Mouse (Mus musculus): ENCODE data around the gene Tle2. TPM values are rescaled to one million over a fixed set of nuclear protein-coding genes. Genes with fewer than 3 reads are reported as not detected.

The Tle2 gene
- polyA plus RNA-seq, 1 experiment from 2014 or later: 46.4 TPM

DNA sequence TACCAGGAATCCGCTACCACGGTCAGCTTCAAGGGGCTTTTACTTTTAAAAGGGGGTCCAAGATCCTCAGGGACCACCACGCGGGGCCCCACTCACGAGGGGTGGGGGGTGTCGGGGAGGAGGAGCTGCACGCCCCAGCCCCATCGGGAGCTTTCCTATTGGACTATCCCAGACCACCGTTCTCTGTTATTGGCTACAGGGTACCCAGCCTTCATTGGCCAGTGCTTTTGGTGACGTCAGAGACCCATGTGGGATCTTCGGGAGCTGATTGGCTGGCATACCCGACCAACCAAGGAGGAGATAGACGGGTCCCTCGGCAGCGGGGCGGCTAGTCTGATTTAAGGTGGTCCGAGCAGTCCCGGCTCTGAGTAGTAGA, 2.9 kb upstream of the Tle2 start:
- no peaks in the 10 kb centered on the region for H3K27me3 ChIP-seq
- in situ Hi-C loops (cut with MboI; ENCODE audit: low pct_unique_long_range_greater_than_20kb): no loop called here
- ChIA-PET POLR2A (interaction anchor here (0.9 to 3.3 kb wide), 4 partner anchors 11 to 33 kb away, joined by 3 to 24 read pairs (median 7); partner anchors contain the start of gene Aes), CTCF (interaction anchor here (0.9 to 3.6 kb wide), 5 partner anchors 9 to 34 kb away, joined by 3 to 22 read pairs (median 8); partner anchors contain the start of gene BC025920)
- no peak for TF ChIP-seq CTCF (IDR thresholded peaks at IDR 0.05)
- peak; percentile 95 for DNase-seq (ENCODE audit: low read depth, low spot score)
- peak; percentile 91 for ATAC-seq

DNA sequence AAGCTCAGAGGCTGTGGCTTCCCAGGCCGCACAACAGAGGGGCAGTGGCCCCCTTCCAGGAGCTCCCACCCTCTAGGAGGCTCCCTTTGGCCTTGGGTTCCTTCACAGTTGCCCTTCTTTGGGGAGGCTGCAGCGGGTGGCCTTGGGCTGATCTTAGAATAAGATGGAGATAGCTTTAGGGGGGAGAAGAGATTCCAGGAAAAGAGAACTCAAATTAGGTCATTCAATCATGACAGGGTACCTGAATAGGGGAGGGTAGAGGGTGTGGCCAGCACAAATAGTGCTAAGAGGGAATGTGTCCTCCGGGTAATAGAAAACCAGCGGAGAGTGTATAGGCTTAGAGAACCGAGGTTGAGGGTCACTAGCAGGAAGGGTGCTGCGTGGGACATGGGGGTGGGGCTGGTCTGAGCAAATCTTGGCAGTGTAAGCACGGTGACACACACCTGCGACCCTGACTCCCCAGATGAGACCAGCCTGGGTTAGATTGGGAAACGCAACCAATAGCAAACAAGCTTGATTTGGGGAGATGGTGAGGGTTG, 2.2 kb upstream of the Tle2 start:
- POLR2A ChIA-PET: interaction anchor here (1.7 to 3.3 kb wide), 3 partner anchors 8 to 25 kb away, joined by 4 to 24 read pairs (median 10); partner anchors contain the start of gene Aes
- in situ Hi-C loops (cut with MboI; ENCODE audit: low pct_unique_long_range_greater_than_20kb): no loop called here
- CTCF ChIA-PET: interaction anchor here (0.9 to 3.6 kb wide), 4 partner anchors 10 to 33 kb away, joined by 3 to 22 read pairs (median 12); partner anchors contain the start of gene BC025920
- H3K27me3 ChIP-seq: no peaks in the 10 kb centered on the region
- no peak for ATAC-seq
- DNase-seq (ENCODE audit: low read depth, low spot score): no peak
- no peak for TF ChIP-seq CTCF (IDR thresholded peaks at IDR 0.05)

- POLR2A ChIA-PET: interaction anchor here (1.7 to 3.3 kb wide), 2 partner anchors 9 to 12 kb away, joined by 4 to 24 read pairs; partner anchors contain the start of gene Aes
- in situ Hi-C loops (cut with MboI; ENCODE audit: low pct_unique_long_range_greater_than_20kb): no loop called here
- CTCF ChIA-PET: interaction anchor here (0.7 to 2.8 kb wide), 4 partner anchors 9 to 54 kb away, joined by 3 to 16 read pairs (median 4); partner anchors contain the start of gene BC025920
- H3K27me3 ChIP-seq: no peaks in the 10 kb centered on the region
- no peak for DNase-seq (ENCODE audit: low read depth, low spot score)
- no peak for TF ChIP-seq CTCF (IDR thresholded peaks at IDR 0.05)
- no peak for ATAC-seq
Measured at GRCm38 (mm10) chr10:81572975-81573374, 1.4 kb upstream of the Tle2 start.

DNA sequence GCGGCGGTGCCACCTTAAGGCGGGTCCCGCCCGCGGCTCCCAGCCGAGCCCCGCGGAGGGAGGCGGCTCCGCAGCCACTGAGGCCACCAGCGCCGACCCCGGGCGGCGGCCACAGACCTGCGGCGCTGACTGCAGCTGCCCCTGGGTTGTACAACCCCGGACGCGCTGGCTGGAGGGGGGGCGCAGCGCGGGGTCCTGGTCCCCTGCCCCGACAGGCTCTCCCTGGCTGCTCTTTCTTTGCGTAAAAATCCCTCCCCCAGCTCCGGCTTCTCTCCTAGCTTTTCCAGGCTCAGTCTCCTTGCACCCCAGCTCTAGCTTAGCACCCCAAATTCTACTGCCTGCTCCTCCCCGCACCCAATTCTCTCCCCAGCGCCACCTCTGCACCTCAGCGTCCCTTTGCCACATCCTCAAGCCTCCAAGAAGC, 859 bp downstream of the Tle2 start:
- in situ Hi-C loops (cut with MboI; ENCODE audit: low pct_unique_long_range_greater_than_20kb): no loop called here
- no peaks in the 10 kb centered on the region for H3K27me3 ChIP-seq
- POLR2A ChIA-PET: interaction anchor here (1.0 to 1.3 kb wide), 2 partner anchors 23 to 31 kb away, joined by 3 to 4 read pairs; no protein-coding TSS in a partner anchor
- ATAC-seq (no peak), DNase-seq (ENCODE audit: low read depth, low spot score) (no peak)
- CTCF ChIA-PET: interaction anchor here (1.0 to 2.7 kb wide), 4 partner anchors 9 to 29 kb away, joined by 3 to 11 read pairs (median 4); no protein-coding TSS in a partner anchor
- no peak for TF ChIP-seq CTCF (IDR thresholded peaks at IDR 0.05)

DNA sequence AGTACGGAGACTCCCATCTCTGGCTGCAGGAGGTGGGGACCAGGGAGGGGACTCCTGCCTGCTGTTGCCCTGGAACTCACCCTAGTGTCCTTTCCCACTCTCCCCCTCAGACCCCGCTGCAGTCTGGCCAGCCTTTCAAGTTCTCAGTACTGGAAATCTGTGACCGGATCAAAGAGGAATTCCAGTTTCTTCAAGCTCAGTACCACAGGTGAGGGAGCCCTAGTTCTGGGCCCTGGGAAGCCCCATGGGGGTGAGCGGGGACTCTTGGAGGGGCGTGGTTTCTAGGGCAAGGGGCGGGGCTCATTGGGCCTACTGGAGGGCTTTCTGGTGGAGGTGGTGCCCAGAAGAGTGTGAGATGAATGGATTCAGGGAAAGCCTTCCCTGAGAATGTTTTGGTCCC, 1.3 kb downstream of the Tle2 start:
- H3K27me3 ChIP-seq: no peaks in the 10 kb centered on the region
- no peak for ATAC-seq
- CTCF ChIA-PET: interaction anchor here (1.0 to 2.7 kb wide), 4 partner anchors 9 to 28 kb away, joined by 3 to 11 read pairs (median 4); no protein-coding TSS in a partner anchor
- in situ Hi-C loops (cut with MboI; ENCODE audit: low pct_unique_long_range_greater_than_20kb): no loop called here
- no peak for TF ChIP-seq CTCF (IDR thresholded peaks at IDR 0.05)
- DNase-seq (ENCODE audit: low read depth, low spot score): no peak
- POLR2A ChIA-PET: interaction anchor here (0.6 to 1.3 kb wide), 2 partner anchors 24 to 197 kb away, joined by 4 read pairs; no protein-coding TSS in a partner anchor

DNA sequence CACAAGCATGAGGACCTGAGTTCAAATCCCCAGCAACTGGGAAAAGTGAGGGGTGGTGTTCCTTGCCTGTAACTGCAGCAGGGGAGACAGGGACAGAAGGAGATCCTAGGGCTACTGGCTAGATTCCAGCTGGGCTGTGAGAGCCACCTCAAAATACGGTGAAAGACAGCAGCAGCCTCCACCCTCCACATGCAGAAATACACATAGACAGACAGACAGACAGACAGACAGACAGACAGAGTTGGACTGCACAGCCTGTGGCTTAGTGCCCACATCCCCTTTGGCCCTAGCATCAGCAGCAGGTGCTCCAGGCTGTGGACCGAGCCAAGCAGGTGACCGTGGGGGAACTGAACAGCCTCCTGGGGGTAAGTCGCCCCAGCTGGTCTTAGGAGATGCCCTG, 5.6 kb downstream of the Tle2 start:
- POLR2A ChIA-PET: no interaction called here

GRCm38 (mm10) chr10:81580441-81581070, 6.2 kb downstream of the Tle2 start:
- POLR2A ChIA-PET: interaction anchor here (0.5 kb wide), 1 partner anchor 73 kb away, joined by 4 read pairs; no protein-coding TSS in a partner anchor
- CTCF ChIA-PET: interaction anchor here (0.8 to 1.1 kb wide), 2 partner anchors 9 to 11 kb away, joined by 3 read pairs; no protein-coding TSS in a partner anchor
- in situ Hi-C loops (cut with MboI; ENCODE audit: low pct_unique_long_range_greater_than_20kb): no loop called here

More for the DNA sequence above, 5.6 kb downstream of the Tle2 start:
- CTCF ChIA-PET: interaction anchor here (0.8 to 1.1 kb wide), 2 partner anchors 9 to 11 kb away, joined by 3 read pairs; no protein-coding TSS in a partner anchor
- H3K27me3 ChIP-seq: no peaks in the 10 kb centered on the region
- no peak for TF ChIP-seq CTCF (IDR thresholded peaks at IDR 0.05)
- ATAC-seq (no peak), DNase-seq (ENCODE audit: low read depth, low spot score) (no peak)
- in situ Hi-C loops (cut with MboI; ENCODE audit: low pct_unique_long_range_greater_than_20kb): no loop called here

DNA sequence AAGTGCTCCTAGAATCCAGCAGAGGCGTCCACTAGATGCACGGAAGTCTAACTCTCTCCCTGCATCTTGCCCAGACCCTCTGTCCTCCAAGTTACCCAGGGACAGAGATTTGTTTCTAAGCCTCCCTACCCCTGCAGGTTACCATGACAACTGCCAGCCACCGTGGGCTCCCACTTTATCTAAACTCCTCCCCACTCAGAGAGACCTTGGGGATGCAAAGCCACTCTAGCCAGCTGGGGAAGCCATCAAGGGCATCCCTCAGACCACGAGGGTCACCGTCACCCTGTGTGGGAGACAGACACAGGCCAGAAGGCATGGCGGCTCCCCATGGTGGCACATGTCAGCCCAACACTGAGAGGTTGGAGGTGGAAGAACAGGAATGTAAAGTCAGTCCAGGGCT, 9.0 kb downstream of the Tle2 start:
- ATAC-seq (no peak), DNase-seq (ENCODE audit: low read depth, low spot score) (no peak)
- H3K27me3 ChIP-seq: no peaks in the 10 kb centered on the region
- ChIA-PET CTCF (no interaction called here), POLR2A (no interaction called here)
- in situ Hi-C loops (cut with MboI; ENCODE audit: low pct_unique_long_range_greater_than_20kb): no loop called here
- no peak for TF ChIP-seq CTCF (IDR thresholded peaks at IDR 0.05)

More at GRCm38 (mm10) chr10:81580441-81581070, 6.2 kb downstream of the Tle2 start:
- no peaks in the 10 kb centered on the region for H3K27me3 ChIP-seq
- no peak for DNase-seq (ENCODE audit: low read depth, low spot score)
- TF ChIP-seq CTCF (IDR thresholded peaks at IDR 0.05): no peak
- no peak for ATAC-seq

- POLR2A ChIA-PET: no interaction called here
- DNase-seq (ENCODE audit: low read depth, low spot score): no peak
- H3K27me3 ChIP-seq: no peaks in the 10 kb centered on the region
- in situ Hi-C loops (cut with MboI; ENCODE audit: low pct_unique_long_range_greater_than_20kb): no loop called here
- ATAC-seq: no peak
- CTCF ChIA-PET: interaction anchor here (0.9 kb wide), 1 partner anchor 8 kb away, joined by 3 read pairs; no protein-coding TSS in a partner anchor
- TF ChIP-seq CTCF (IDR thresholded peaks at IDR 0.05): no peak
Measured at GRCm38 (mm10) chr10:81588739-81589138, 14.4 kb downstream of the Tle2 start.

DNA sequence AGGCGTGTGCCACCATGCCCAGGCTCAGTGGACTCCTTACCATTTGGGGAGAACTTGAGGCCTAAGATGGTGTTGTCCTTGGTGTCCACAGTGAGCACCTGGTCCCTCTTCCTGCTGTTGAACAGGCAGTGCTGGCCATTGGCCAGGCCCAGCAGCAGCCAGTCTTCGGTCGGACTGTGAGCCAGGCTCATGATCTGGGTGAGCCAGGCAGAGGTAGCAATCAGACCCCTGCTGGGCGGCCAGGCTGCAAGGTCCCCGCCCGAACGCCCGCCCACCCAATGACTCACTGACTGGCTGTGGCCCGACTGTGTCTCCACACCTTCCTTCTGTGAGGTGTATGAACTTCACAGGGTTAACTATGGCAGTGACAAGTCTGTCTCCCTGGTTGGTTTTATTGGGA, 17.5 kb downstream of the Tle2 start:
- DNase-seq (ENCODE audit: low read depth, low spot score): no peak
- no peak for TF ChIP-seq CTCF (IDR thresholded peaks at IDR 0.05)
- no peaks in the 10 kb centered on the region for H3K27me3 ChIP-seq
- ChIA-PET CTCF (interaction anchor here (1.0 kb wide), 1 partner anchor 11 kb away, joined by 3 read pairs; no protein-coding TSS in a partner anchor), POLR2A (no interaction called here)
- in situ Hi-C loops (cut with MboI; ENCODE audit: low pct_unique_long_range_greater_than_20kb): no loop called here
- ATAC-seq: no peak
